Mouse (Mus musculus) spleen, adult 2 months (tissue): ENCODE data around the gene Dld.

Experiments used
- CTCF ChIP-seq: fragments of 200-500 bp; IDR thresholded peaks from 2 replicates; pipeline ENCODE4 v1.5.1; 2011; ENCODE audit warnings: mild to moderate bottlenecking, inconsistent platforms; ENCODE audit not compliant: insufficient read depth, insufficient read length, insufficient replicate concordance; ENCODE audit errors: extremely low read depth
- POLR2A ChIP-seq: fragments of 200-500 bp; IDR thresholded peaks from 2 replicates; pipeline ENCODE4 v1.6.1; 2011; ENCODE audit warnings: low read depth, low read length, inconsistent platforms

- TF ChIP-seq POLR2A (no peak), CTCF (no peak)
Measured at GRCm38 (mm10) chr12:31315961-31316360, 35.3 kb downstream of the Dld start.
